Mouse (Mus musculus) lung, adult 2 months (tissue): ENCODE measurements around the gene Lyve1.

ENCODE experiments used
- CTCF ChIP-seq: fragments of 200-500 bp; IDR thresholded peaks from 2 replicates; pipeline ENCODE4 v1.5.1; 2011; ENCODE audit warnings: mild to moderate bottlenecking, low read length, control low read depth; ENCODE audit not compliant: insufficient read depth
- POLR2A ChIP-seq: fragments of 200-500 bp; IDR thresholded peaks from 2 replicates; pipeline ENCODE4 v1.6.1; 2011; ENCODE audit warnings: low read depth, mild to moderate bottlenecking, control low read depth, low read length, borderline replicate concordance; ENCODE audit errors: extremely low read depth

DNA sequence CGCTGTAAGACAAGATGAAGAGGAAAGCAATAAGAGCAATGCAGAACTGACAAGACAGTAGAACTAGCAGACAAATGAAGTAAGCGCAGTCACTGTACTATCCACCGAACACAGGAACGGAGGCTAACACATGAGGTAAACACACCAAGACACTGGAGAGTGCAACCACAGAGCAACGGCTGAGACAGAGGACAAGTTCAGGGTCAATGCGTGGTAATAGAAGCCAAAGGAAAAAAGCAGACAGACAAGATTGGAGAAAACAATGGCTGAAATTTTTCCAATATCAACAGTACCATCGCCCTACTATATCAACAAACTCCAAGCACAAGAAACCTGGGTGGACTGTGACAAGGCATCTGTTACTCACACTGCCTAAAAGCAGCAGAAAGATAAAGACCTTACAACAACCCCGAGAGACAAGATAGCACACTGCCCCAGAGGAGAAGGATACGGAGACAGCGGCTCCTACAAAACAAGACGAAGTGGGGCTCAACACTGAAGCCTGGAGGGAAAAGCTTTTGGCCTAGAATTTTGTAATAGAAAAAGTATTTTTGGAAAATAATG is 44.2 kb downstream of the Lyve1 start:
- TF ChIP-seq CTCF (no peak), POLR2A (no peak)
